Mouse (Mus musculus) heart, embryonic 13.5 days (tissue): Measurements from ENCODE around the gene 1500011B03Rik. TPM values are rescaled to one million over a fixed set of nuclear protein-coding genes. Genes with fewer than 3 reads are reported as not detected.

Source experiments
- ATAC-seq: fragments of 200-750 bp; cut with Nextera tagmentation; 2 replicates; pipeline ENCODE4 v1.8.0; 2017; ENCODE audit warnings: moderate TSS enrichment; ENCODE audit not compliant: insufficient number of reproducible peaks, low FRiP score, low TSS enrichment; ENCODE audit errors: extremely low read depth
- H3K27ac ChIP-seq: fragments of 300-500 bp; sonication (generic); replicated peaks from 2 replicates; pipeline ENCODE4 v1.5.1; 2015; ENCODE audit warnings: moderate library complexity, mild to moderate bottlenecking, inconsistent platforms
- H3K27me3 ChIP-seq: fragments of 300-500 bp; sonication (generic); replicated peaks from 2 replicates; pipeline ENCODE4 v1.6.1; 2015; ENCODE audit warnings: mild to moderate bottlenecking, inconsistent platforms
- H3K36me3 ChIP-seq: fragments of 300-500 bp; sonication (generic); 2 replicates; pipeline ENCODE4 v1.6.1; 2015; ENCODE audit warnings: mild to moderate bottlenecking, inconsistent platforms
- H3K4me1 ChIP-seq: fragments of 300-500 bp; sonication (generic); 2 replicates; pipeline ENCODE4 v1.6.1; 2015; ENCODE audit warnings: inconsistent platforms
- H3K4me2 ChIP-seq: fragments of 300-500 bp; sonication (generic); 2 replicates; pipeline ENCODE4 v1.6.1; 2015; ENCODE audit warnings: inconsistent platforms, mild to moderate bottlenecking, moderate library complexity
- H3K4me3 ChIP-seq: fragments of 300-500 bp; sonication (generic); 2 replicates; pipeline ENCODE4 v1.5.1; 2015; ENCODE audit warnings: moderate library complexity, mild to moderate bottlenecking, inconsistent platforms
- H3K9ac ChIP-seq: fragments of 300-500 bp; sonication (generic); 2 replicates; pipeline ENCODE4 v1.6.1; 2015; ENCODE audit warnings: inconsistent platforms, mild to moderate bottlenecking, moderate library complexity
- H3K9me3 ChIP-seq: fragments of 300-500 bp; sonication (generic); 2 replicates; pipeline ENCODE4 v1.6.1; 2016; ENCODE audit warnings: inconsistent platforms
- WGBS: fragments of 180-500 bp; shearing (Covaris S2); methylation state at CpG from one replicate; pipeline ENCODE4 v1.1.7; 2015; ENCODE audit warnings: mixed read lengths; 5-methylcytosine and 5-hydroxymethylcytosine counted together
- polyA plus RNA-seq: library from polyadenylated mRNA; unstranded; fragments of >200 nt; fragmentation: Nextera tagmentation; extraction: Ambion mirVana; gene quantifications from 2 replicates; pipeline ENCODE4 v1.2.1, GENCODE M21; 2015

1500011B03Rik gene
- polyA plus RNA-seq, 1 experiment from 2014 or later = 53.8 TPM

DNA sequence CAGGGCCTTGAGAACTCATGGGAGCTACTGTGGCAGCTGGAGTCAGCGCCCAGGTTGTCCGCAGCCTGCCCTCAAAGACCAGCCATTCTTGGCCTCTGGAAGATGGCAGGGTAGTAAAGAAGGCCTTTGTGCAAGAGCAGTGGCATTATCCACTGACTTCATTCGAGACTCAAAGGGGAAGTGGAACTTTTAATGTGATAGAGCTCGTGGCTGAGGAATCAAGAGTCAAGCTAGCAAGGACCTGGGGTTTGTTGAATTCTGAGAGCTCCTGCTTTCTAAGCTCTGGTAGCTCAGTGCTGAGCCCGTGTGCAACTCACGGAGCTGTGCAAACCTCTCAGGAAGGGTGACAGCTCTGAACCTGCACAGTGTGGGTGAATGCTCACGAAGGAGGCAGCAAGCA lies 42.4 kb downstream of the 1500011B03Rik start:
- H3K9ac ChIP-seq = no peak overlapping the region
- WGBS = 80% methylated on average over 7 of the region's 7 CpGs
- H3K27ac ChIP-seq = no peak overlapping the region
- H3K4me2 ChIP-seq = no peak overlapping the region
- no peak overlapping the region for H3K4me3 ChIP-seq
- H3K27me3 ChIP-seq = no peaks in the 10 kb centered on the region
- peaks cover 73% of the 10 kb centered on the region for H3K4me1 ChIP-seq
- no peaks in the 10 kb centered on the region for H3K9me3 ChIP-seq
- ATAC-seq = no peak
- peaks cover 3% of the 10 kb centered on the region; the same call in 1 of the 2 replicates for H3K36me3 ChIP-seq

DNA sequence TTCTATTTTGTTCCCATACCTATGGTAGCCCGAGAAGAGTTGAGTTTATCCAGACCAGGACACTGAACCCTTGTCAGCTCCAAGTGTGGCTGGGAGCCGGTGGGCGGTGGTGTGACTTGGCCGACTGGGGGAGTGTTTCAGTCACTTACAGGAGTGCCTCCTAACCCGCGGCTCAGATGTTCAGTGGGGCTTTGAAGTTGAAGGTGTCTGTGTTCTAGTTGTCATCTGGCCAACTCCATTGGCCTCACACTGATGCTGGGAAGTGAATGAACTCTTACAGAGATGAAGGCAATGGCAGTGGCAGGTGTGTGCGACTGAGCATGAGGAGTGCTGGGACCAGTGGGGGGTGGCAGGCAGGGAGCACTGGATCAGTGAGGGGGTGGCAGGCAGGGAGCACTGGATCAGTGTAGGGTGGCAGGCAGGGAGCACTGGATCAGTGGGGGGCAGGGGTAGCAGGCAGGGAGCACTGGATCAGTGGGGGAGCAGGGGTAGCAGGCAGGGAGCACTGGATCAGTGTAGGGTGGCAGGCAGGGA lies 43.2 kb downstream of the 1500011B03Rik start:
- no peak overlapping the region for H3K4me3 ChIP-seq
- H3K9ac ChIP-seq = no peak overlapping the region; the same call in 1 of the 2 replicates
- no peaks in the 10 kb centered on the region for H3K9me3 ChIP-seq
- no peaks in the 10 kb centered on the region for H3K27me3 ChIP-seq
- no peak for ATAC-seq
- WGBS = 44% methylated on average over 7 of the region's 7 CpGs
- H3K36me3 ChIP-seq = no peaks in the 10 kb centered on the region
- H3K4me2 ChIP-seq = no peak overlapping the region
- H3K4me1 ChIP-seq = peaks cover 72% of the 10 kb centered on the region
- no peak overlapping the region for H3K27ac ChIP-seq

DNA sequence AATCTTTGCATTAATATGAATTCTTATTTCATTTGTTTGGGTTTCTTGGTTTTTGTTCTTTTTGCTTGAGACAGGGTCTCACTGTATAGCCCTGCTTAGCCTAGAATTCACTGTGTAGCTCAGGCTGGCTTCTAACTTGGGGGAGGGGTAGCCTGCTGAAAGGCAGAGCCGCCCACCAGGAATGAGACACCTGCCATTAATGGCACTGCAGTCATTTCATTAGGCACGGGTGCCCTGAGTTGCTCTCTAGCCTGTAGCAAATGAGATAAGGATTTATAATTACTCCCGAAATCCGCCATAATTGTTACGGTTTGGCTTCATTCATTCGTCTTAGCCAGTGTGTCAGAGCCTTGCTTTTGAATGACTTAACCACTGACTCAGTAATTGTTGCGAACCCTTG lies 47.1 kb downstream of the 1500011B03Rik start:
- Histone ChIP-seq H3K9ac (peak overlapping the region; percentile 99), H3K36me3 (no peaks in the 10 kb centered on the region), H3K4me2 (peak overlapping the region; percentile 94), H3K4me3 (peak overlapping the region; percentile 90), H3K27ac (no peak overlapping the region), H3K9me3 (no peaks in the 10 kb centered on the region), H3K27me3 (no peaks in the 10 kb centered on the region), H3K4me1 (peaks cover 50% of the 10 kb centered on the region)
- 75% methylated on average over 7 of the region's 7 CpGs for WGBS
- ATAC-seq = no peak

DNA sequence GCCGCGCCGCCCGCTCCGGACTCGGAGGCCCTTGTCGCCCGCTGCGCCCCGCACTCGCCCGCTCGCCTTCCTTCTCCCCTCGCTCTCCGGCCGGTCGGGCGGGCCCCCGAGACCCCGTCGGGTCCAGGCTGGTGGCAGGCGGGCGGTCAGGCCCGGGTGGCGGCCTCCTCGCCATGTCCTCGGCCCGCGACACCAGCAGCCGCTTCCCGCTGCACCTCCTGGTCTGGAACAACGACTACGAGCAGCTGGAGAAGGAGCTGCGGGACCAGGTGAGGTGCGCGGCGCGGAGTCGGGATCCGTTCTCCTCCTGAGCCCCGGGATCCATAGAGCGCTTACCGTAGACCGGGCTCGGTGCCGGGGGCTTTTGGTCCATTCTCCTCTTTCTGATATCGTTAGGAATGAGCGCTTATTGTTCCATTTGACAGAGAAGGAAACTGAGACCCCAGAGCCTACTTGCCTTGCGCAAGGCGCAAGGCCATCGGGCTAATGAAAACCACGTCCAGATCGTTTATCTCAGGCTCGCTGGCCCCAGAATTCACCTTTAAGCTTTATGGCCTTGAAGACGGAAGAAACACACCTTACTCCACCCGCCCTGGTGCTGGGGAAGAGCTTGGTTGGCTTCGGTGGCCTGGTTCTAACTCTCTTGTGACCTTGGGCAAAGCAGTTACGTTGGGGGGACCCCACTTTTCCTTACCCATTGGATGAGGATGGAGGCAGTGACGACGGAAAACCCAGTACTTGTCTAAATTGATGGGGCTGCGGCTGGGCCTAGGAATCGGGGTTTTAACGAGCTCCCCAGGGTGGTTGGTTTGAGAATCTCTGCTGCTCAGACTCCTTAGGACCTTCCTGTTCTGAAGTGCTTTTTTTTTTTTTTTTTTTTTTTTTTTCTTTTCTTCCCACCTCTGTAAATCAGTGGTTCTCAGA lies 48.0 kb downstream of the 1500011B03Rik start, which contains the start of gene Git2:
Git2 (minus strand) TSS at position 462 of the 924 bp plus-strand sequence.
- Histone ChIP-seq H3K27ac (peak within 1 kb of the TSS; percentile 91), H3K4me1 (peaks cover 41% of the 10 kb centered on the region), H3K4me3 (peak within 1 kb of the TSS; percentile 90), H3K36me3 (no peaks in the 10 kb centered on the region), H3K27me3 (no peaks in the 10 kb centered on the region), H3K9me3 (no peaks in the 10 kb centered on the region), H3K4me2 (peak within 1 kb of the TSS; percentile 94), H3K9ac (peak within 1 kb of the TSS; percentile 99)
- under 1% methylated on average over 47 of the region's 63 CpGs for WGBS
- no peak for ATAC-seq

DNA sequence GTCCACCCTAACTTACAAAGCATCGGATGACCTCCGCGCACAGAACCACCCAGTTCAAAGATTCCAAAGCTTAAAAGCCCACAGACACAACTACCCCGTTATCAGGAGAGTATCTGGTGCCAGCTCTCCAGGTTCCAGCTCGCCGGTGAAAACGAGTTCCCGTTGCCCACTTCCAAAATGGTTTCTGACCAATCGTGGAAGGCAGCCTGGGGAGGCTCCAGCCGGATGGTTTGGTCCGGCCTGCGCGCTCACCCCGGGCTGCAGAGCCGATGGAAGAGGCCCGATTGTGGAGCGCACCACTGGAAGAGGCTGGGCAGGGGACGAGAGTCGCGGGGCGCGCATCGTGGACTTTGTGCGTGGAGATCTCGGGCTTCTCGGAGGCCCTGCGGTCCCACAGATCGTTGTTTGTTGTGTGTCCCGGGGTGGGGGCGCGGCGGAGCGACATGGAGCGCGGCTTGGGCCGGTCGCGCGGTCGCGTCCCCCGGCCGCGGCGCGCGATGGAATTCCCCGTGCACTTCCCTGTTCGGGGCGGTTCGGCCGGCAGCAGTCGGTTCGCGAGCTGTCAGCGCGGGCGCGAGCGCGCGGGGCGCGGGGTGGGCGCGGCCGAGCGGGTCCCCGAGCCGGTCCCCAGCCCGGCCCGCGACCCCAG lies 48.7 kb downstream of the 1500011B03Rik start, which contains the start of gene Ankrd13a:
Ankrd13a (plus strand) TSS at position 275 of the 649 bp plus-strand sequence.
- Histone ChIP-seq H3K9ac (peak within 1 kb of the TSS; percentile 99), H3K27ac (peak within 1 kb of the TSS; percentile 91), H3K4me2 (peak within 1 kb of the TSS; percentile 94), H3K4me3 (peak within 1 kb of the TSS; percentile 90), H3K9me3 (no peaks in the 10 kb centered on the region), H3K36me3 (no peaks in the 10 kb centered on the region), H3K27me3 (no peaks in the 10 kb centered on the region), H3K4me1 (peaks cover 33% of the 10 kb centered on the region)
- under 1% methylated on average over 55 of the region's 73 CpGs for WGBS
- ATAC-seq = peak; percentile 74

DNA sequence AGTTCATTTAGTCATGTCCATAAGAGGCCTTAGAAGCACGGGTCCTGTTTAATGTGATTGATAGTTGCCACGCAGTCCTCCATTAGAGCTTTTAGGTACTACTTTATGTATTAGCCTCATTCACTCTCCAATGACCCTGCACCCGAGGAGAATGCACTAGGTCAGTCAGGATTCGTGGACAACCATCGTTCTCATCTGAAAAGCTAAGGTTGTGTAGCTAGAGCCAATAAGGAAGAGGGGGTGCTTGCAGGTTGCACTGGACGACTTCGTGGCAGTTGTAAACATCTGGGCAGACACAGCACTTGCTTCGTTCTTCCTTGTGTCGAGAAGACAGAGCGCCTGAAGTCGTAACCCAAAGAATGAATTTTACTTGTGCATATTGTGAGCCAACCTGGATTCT lies 49.5 kb downstream of the 1500011B03Rik start:
- peak overlapping the region; percentile 91 for H3K27ac ChIP-seq
- peak overlapping the region; percentile 90 for H3K4me3 ChIP-seq
- peak overlapping the region; percentile 99 for H3K9ac ChIP-seq
- H3K4me2 ChIP-seq = peak overlapping the region; percentile 94
- 0 out of 2 replicates have a peak, but pooled peaks cover under 1% of the 10 kb centered on the region for H3K36me3 ChIP-seq
- peaks cover 28% of the 10 kb centered on the region for H3K4me1 ChIP-seq
- no peaks in the 10 kb centered on the region for H3K9me3 ChIP-seq
- no peaks in the 10 kb centered on the region for H3K27me3 ChIP-seq
- WGBS = 3% methylated on average over 11 of the region's 11 CpGs
- ATAC-seq = no peak

DNA sequence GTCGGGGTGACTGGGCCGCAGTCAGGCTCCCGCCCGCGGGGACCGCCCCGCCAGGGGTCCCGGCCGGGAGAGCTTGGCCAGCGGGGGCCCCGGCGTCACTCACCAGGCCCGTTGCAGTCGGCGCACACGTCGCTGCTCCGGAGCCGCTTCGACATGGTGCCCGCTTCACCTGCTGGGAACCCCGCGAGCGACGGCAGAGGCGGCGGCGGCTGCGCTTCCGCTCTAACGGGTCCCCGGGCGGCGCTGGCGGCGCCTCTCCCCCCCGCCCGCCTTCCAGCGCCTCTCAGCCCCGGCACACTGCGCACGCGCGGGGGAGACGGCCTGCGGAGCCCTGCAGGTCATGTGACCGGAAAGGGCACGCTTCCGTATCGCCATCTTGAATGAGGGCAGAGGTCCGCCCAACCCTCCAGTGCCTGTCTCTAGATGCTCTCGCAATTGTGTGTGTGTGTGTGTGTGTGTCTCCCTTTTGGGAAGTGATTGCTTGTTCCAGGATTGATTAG lies 50.0 kb downstream of the 1500011B03Rik start:
- H3K36me3 ChIP-seq = 0 out of 2 replicates have a peak, but pooled peaks cover 3% of the 10 kb centered on the region
- H3K9ac ChIP-seq = peak overlapping the region; percentile 99
- peaks cover 28% of the 10 kb centered on the region for H3K4me1 ChIP-seq
- under 1% methylated on average over 44 of the region's 52 CpGs for WGBS
- H3K9me3 ChIP-seq = no peaks in the 10 kb centered on the region
- peak overlapping the region; percentile 90 for H3K4me3 ChIP-seq
- peak; percentile 83 for ATAC-seq
- H3K27ac ChIP-seq = peak overlapping the region; percentile 91
- no peaks in the 10 kb centered on the region for H3K27me3 ChIP-seq
- H3K4me2 ChIP-seq = peak overlapping the region; percentile 94

DNA sequence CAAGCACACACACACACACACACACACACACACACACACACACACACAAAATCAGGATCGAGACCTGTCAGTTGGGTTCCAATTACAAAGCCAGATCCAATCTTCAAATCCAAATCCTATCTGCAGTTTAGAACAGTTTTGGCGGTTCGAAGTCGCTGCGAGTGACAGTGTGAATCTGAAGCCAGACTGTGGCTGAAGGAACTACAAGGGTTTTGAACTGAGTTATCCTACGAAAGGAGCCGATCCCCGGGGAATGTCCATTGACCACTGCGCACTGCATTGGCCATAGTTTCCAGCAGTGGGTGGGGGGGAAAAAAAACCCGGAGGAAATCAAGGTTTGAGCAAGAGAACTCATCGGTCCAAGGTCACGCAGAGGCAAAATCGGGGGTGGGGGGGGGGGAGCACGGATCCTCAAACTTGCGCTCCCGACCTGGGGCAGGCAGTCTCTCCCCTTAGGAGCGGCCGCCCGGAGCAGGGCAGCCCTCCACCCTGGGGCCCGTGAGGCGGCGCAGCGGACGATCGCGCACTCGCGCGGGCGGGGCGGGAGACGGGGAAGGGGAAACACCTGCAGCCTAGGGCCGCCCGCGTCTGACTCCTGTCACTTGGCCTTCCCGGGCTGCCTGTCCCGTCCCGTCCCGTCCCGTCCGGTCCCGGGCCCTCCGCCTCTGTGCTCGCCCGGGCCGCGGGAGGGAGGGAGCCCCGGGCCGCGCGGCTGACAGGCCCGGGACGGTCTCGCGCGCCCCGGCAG lies 50.6 kb downstream of the 1500011B03Rik start:
- H3K4me3 ChIP-seq = peak overlapping the region; percentile 90
- H3K9ac ChIP-seq = peak overlapping the region; percentile 99
- H3K9me3 ChIP-seq = no peaks in the 10 kb centered on the region
- H3K4me2 ChIP-seq = peak overlapping the region; percentile 94
- no peaks in the 10 kb centered on the region for H3K27me3 ChIP-seq
- H3K27ac ChIP-seq = peak overlapping the region; percentile 91
- WGBS = under 1% methylated on average over 39 of the region's 57 CpGs
- H3K4me1 ChIP-seq = peaks cover 28% of the 10 kb centered on the region
- ATAC-seq = peak; percentile 39
- 0 out of 2 replicates have a peak, but pooled peaks cover 3% of the 10 kb centered on the region for H3K36me3 ChIP-seq

DNA sequence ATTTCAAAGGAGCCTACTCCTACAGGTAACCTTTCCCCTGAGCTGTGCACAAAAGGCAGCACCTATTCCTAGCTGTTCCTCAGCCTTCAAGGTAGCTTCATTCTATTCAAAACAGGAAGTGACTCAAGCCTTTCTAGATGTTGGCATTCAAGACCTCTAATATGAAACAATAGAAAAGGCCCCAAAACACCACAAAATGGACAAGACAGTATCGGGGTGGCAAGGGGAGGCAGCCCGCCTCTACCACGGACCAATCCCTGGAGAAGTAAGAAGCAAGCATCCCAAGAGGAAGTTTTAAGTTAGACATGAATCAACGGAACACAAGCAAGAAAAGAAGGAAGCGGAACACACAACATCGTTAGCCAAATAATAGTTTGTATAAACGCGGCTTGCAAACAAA lies 51.5 kb downstream of the 1500011B03Rik start:
- Histone ChIP-seq H3K4me1 (peaks cover 30% of the 10 kb centered on the region), H3K9me3 (no peaks in the 10 kb centered on the region), H3K27me3 (no peaks in the 10 kb centered on the region), H3K4me2 (peak overlapping the region; percentile 94), H3K4me3 (peak overlapping the region; percentile 90), H3K9ac (peak overlapping the region; percentile 99), H3K27ac (no peak overlapping the region), H3K36me3 (0 out of 2 replicates have a peak, but pooled peaks cover 3% of the 10 kb centered on the region)
- ATAC-seq = no peak
- WGBS = 65% methylated on average over 8 of the region's 8 CpGs

DNA sequence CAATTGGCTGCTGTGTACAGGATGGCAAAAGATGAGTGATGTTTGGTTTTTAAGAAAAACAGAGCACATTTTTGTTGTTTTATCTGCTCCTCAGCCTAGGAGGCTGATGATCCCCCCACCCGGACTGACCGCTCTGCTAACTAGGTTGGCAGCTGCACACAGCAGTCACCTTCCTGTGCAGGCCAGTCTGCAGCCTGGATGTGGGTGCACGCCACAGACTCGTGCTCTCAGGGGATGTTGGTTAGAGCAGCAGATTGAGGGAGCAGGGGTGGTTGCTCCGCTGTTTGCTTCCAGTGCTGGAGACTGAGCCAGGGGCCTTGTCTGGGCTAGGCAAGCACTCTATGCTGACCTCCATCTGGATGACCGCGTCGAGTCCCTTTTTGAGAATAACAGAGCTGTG lies 53.5 kb downstream of the 1500011B03Rik start:
- H3K9me3 ChIP-seq = no peaks in the 10 kb centered on the region
- H3K36me3 ChIP-seq = peaks cover 22% of the 10 kb centered on the region
- no peak overlapping the region for H3K4me2 ChIP-seq
- H3K9ac ChIP-seq = no peak overlapping the region
- H3K4me1 ChIP-seq = peaks cover 20% of the 10 kb centered on the region
- 88% methylated on average over 8 of the region's 8 CpGs for WGBS
- H3K4me3 ChIP-seq = no peak overlapping the region
- no peaks in the 10 kb centered on the region for H3K27me3 ChIP-seq
- H3K27ac ChIP-seq = no peak overlapping the region
- no peak for ATAC-seq
